8 mouse cellular contexts compared by ENCODE assay signal in genomic region chr11:5059704-5060156, GRCm38 (mm10). TPM values are rescaled to one million over a fixed set of nuclear protein-coding genes. Genes with fewer than 3 reads are reported as not detected.
DNase-seq lines count a peak whose midpoint lies in the region; ATAC-seq lines count a peak whose summit lies in the region.

No protein-coding gene starts in this region.

- H3K4me1 ChIP-seq in neural tube, embryonic 15.5 days = peaks cover 79% of the 10 kb centered on the region
- H3K4me1 ChIP-seq in embryonic facial prominence, embryonic 11.5 days (ENCODE audit: control insufficient read depth, insufficient read depth, low read length) = peaks cover 17% of the 10 kb centered on the region

- H3K4me2 ChIP-seq in neural tube, embryonic 15.5 days = no peak overlapping the region
- H3K4me2 ChIP-seq in embryonic facial prominence, embryonic 11.5 days (ENCODE audit: low read depth, low read length) = no peak overlapping the region

- no peak overlapping the region for H3K4me3 ChIP-seq in neural tube, embryonic 15.5 days (replicated peaks)
- no peak overlapping the region for H3K4me3 ChIP-seq in embryonic facial prominence, embryonic 11.5 days (ENCODE audit: low read depth, low read length)

- H3K27me3 ChIP-seq in neural tube, embryonic 15.5 days (replicated peaks) = peaks cover 82% of the 10 kb centered on the region
- H3K27me3 ChIP-seq in embryonic facial prominence, embryonic 11.5 days (ENCODE audit: control insufficient read depth, insufficient read depth, low read length) = peaks cover 89% of the 10 kb centered on the region

- 9% methylated on average over 27 of the region's 27 CpGs for WGBS in neural tube, embryonic 15.5 days
- WGBS in embryonic facial prominence, embryonic 11.5 days = 9% methylated on average over 27 of the region's 27 CpGs

- H3K9ac ChIP-seq in neural tube, embryonic 15.5 days (replicated peaks) = no peak overlapping the region
- no peak overlapping the region for H3K9ac ChIP-seq in embryonic facial prominence, embryonic 11.5 days (replicated peaks; ENCODE audit: low read length)

- no peaks in the 10 kb centered on the region for H3K9me3 ChIP-seq in neural tube, embryonic 15.5 days (replicated peaks)
- no peaks in the 10 kb centered on the region for H3K9me3 ChIP-seq in embryonic facial prominence, embryonic 11.5 days (replicated peaks; ENCODE audit: control insufficient read depth, low read length)

- no peak for ATAC-seq in neural tube, embryonic 15.5 days (ENCODE audit: low FRiP score)
- no peak for ATAC-seq in embryonic facial prominence, embryonic 11.5 days (replicated peaks; ENCODE audit: insufficient number of reproducible peaks, low FRiP score, low TSS enrichment, low read depth)

- no peaks in the 10 kb centered on the region; the same call in 1 of the 2 replicates for H3K36me3 ChIP-seq in neural tube, embryonic 15.5 days
- H3K36me3 ChIP-seq in embryonic facial prominence, embryonic 11.5 days (replicated peaks; ENCODE audit: control insufficient read depth, insufficient read depth, low read depth, low read length) = no peaks in the 10 kb centered on the region

- no peak overlapping the region for H3K27ac ChIP-seq in neural tube, embryonic 15.5 days (replicated peaks)
- H3K27ac ChIP-seq in embryonic facial prominence, embryonic 11.5 days (replicated peaks; ENCODE audit: low read depth, low read length) = no peak overlapping the region

- DNase-seq in cerebellum, postnatal 36 days = peak; percentile 42 to 44
- DNase-seq in cerebellum, adult 11 months = no peak
- DNase-seq in neural tube, embryonic 10.5 days (ENCODE audit: extremely low spot score, low spot score) = peak; percentile 56
- peak; percentile 59 for DNase-seq in embryonic facial prominence, embryonic 11.5 days (ENCODE audit: low spot score)
- DNase-seq in layer of hippocampus, adult 9-11 months = peak; percentile 61
- DNase-seq in lung, postnatal 4 days = peak; percentile 62 to 67
- peak; percentile 66 for DNase-seq in thymus, postnatal 4 days

RNA-seq across cellular contexts. Expression of gene Rasl10a, which starts 1.8 kb away (rescaled TPM):
- polyA plus RNA-seq in neural tube, embryonic 15.5 days (2015; fragmentation: Nextera tagmentation; extraction: Ambion mirVana) = 2.8 and 2.9 TPM in 2 replicates
- polyA plus RNA-seq in embryonic facial prominence, embryonic 11.5 days (2014; fragmentation: Nextera tagmentation; extraction: Ambion mirVana) = 0.49 and 0.63 TPM in 2 replicates

RNA-seq across cellular contexts. Expression of gene Gas2l1, which starts 5.4 kb away (rescaled TPM):
- polyA plus RNA-seq in neural tube, embryonic 15.5 days (2015; fragmentation: Nextera tagmentation; extraction: Ambion mirVana) = 25.9 and 26.0 TPM in 2 replicates
- polyA plus RNA-seq in embryonic facial prominence, embryonic 11.5 days (2014; fragmentation: Nextera tagmentation; extraction: Ambion mirVana) = 24.1 and 27.8 TPM in 2 replicates

RNA-seq across cellular contexts. Expression of gene Rhbdd3, which starts 39.0 kb away (rescaled TPM):
- 40.0 and 41.5 TPM in 2 replicates for polyA plus RNA-seq in neural tube, embryonic 15.5 days (2015; fragmentation: Nextera tagmentation; extraction: Ambion mirVana)
- polyA plus RNA-seq in embryonic facial prominence, embryonic 11.5 days (2014; fragmentation: Nextera tagmentation; extraction: Ambion mirVana) = 15.3 and 21.4 TPM in 2 replicates

RNA-seq across cellular contexts. Expression of gene Ewsr1, which starts 39.3 kb away (rescaled TPM):
- polyA plus RNA-seq in neural tube, embryonic 15.5 days (2015; fragmentation: Nextera tagmentation; extraction: Ambion mirVana) = 533 and 582 TPM in 2 replicates
- polyA plus RNA-seq in embryonic facial prominence, embryonic 11.5 days (2014; fragmentation: Nextera tagmentation; extraction: Ambion mirVana) = 437 and 443 TPM in 2 replicates
